Mouse (Mus musculus) thymus, postnatal 14 days (tissue): ENCODE results near the gene Ciao2a.

Experiments used
- DNase-seq: peaks from one replicate; pipeline ENCODE4 v3.0.0; 2021

Gene Ciao2a

GRCm38 (mm10) chr9:66168233-66168632 is 41.8 kb downstream of the Ciao2a start:
- no peak for DNase-seq

GRCm38 (mm10) chr9:66170506-66170905 is 44.1 kb downstream of the Ciao2a start:
- no peak for DNase-seq

GRCm38 (mm10) chr9:66171275-66171921 is 45.0 kb downstream of the Ciao2a start:
- no peak for DNase-seq

GRCm38 (mm10) chr9:66173316-66173855 is 47.0 kb downstream of the Ciao2a start:
- no peak for DNase-seq

- DNase-seq, result no peak
Measured at GRCm38 (mm10) chr9:66174985-66175384, 48.6 kb downstream of the Ciao2a start.

GRCm38 (mm10) chr9:66177975-66178374 is 51.6 kb downstream of the Ciao2a start:
- no peak for DNase-seq

- no peak for DNase-seq
Measured at GRCm38 (mm10) chr9:66179795-66180194, 53.4 kb downstream of the Ciao2a start.

- DNase-seq, result no peak
Measured at GRCm38 (mm10) chr9:66181126-66181825, 54.9 kb downstream of the Ciao2a start.

- no peak for DNase-seq
Measured at GRCm38 (mm10) chr9:66181826-66182678, 55.6 kb downstream of the Ciao2a start.

- DNase-seq, result no peak
Measured at GRCm38 (mm10) chr9:66182679-66182993, 56.2 kb downstream of the Ciao2a start.

GRCm38 (mm10) chr9:66183023-66183422 is 56.6 kb downstream of the Ciao2a start:
- DNase-seq, result no peak

- DNase-seq, result no peak
Measured at GRCm38 (mm10) chr9:66184572-66184971, 58.2 kb downstream of the Ciao2a start.

- DNase-seq, result no peak
Measured at GRCm38 (mm10) chr9:66186426-66186825, 60.0 kb downstream of the Ciao2a start.
